Mouse (Mus musculus) ES-Bruce4 (cell line): ENCODE results near the gene Arl13b. TPM values are rescaled to one million over a fixed set of nuclear protein-coding genes. Genes with fewer than 3 reads are reported as not detected.

Experiments used
- H3K27ac ChIP-seq: 2 replicates; pipeline ENCODE4 v1.5.1; 2012; ENCODE audit warnings: low read length, inconsistent platforms; ENCODE audit not compliant: insufficient read depth
- H3K27me3 ChIP-seq: 2 replicates; pipeline ENCODE4 v1.6.1; 2012; ENCODE audit warnings: mild to moderate bottlenecking, low read length, inconsistent platforms; ENCODE audit not compliant: control insufficient read depth, poor library complexity, insufficient read depth, severe bottlenecking
- H3K36me3 ChIP-seq: 2 replicates; pipeline ENCODE4 v1.6.1; 2012; ENCODE audit warnings: inconsistent platforms, mild to moderate bottlenecking, low read length, moderate library complexity; ENCODE audit not compliant: control insufficient read depth, poor library complexity, insufficient read depth, severe bottlenecking
- H3K4me1 ChIP-seq: one replicate; pipeline ENCODE4 v1.8.1; 2011; ENCODE audit warnings: low read length; ENCODE audit not compliant: control insufficient read depth, insufficient read depth
- H3K4me3 ChIP-seq: 2 replicates; pipeline ENCODE4 v1.5.1; 2011; ENCODE audit warnings: low read depth, mild to moderate bottlenecking, low read length
- H3K9ac ChIP-seq: 2 replicates; pipeline ENCODE4 v1.6.1; 2012; ENCODE audit warnings: low read depth, mild to moderate bottlenecking, inconsistent platforms; ENCODE audit not compliant: poor library complexity, severe bottlenecking
- H3K9me3 ChIP-seq: replicated peaks from 2 replicates; pipeline ENCODE4 v1.6.1; 2012; ENCODE audit warnings: mild to moderate bottlenecking, low read length, inconsistent platforms; ENCODE audit not compliant: control insufficient read depth, poor library complexity, insufficient read depth, severe bottlenecking
- CTCF ChIP-seq: IDR thresholded peaks from one replicate; pipeline ENCODE4 v1.8.1; 2011; ENCODE audit warnings: low read depth, low read length
- EP300 ChIP-seq: IDR thresholded peaks from 2 replicates; pipeline ENCODE4 v1.6.1; 2011; ENCODE audit warnings: low read depth, low read length; ENCODE audit not compliant: insufficient read depth
- POLR2A ChIP-seq: IDR thresholded peaks from one replicate; pipeline ENCODE4 v1.8.1; 2011; ENCODE audit warnings: low read length; ENCODE audit not compliant: insufficient read depth
- polyA plus RNA-seq: library from polyadenylated mRNA; stranded (reverse); fragments of >200 nt; gene quantifications from 2 replicates; pipeline ENCODE4 v1.2.4, GENCODE M21; 2011; ENCODE audit warnings: low read depth; ENCODE audit not compliant: missing spikeins, insufficient read depth, insufficient read length

Arl13b gene
- polyA plus RNA-seq, 1 experiment = 22.9 TPM

GRCm38 (mm10) chr16:62807249-62807979 lies 39.4 kb downstream of the Arl13b start:
- Histone ChIP-seq H3K9me3 (no peaks in the 10 kb centered on the region), H3K36me3 (no peaks in the 10 kb centered on the region; the same call in 1 of the 2 replicates), H3K9ac (no peak overlapping the region), H3K4me1 (no peaks in the 10 kb centered on the region), H3K27ac (no peak overlapping the region), H3K4me3 (no peak overlapping the region), H3K27me3 (no peaks in the 10 kb centered on the region)
- TF ChIP-seq CTCF = no peak

- TF ChIP-seq EP300 (no peak), POLR2A (no peak), CTCF (no peak)
- H3K27me3 ChIP-seq = no peaks in the 10 kb centered on the region
- H3K4me1 ChIP-seq = no peaks in the 10 kb centered on the region
- no peaks in the 10 kb centered on the region for H3K9me3 ChIP-seq
- no peak overlapping the region for H3K9ac ChIP-seq
- H3K36me3 ChIP-seq = peaks cover 3% of the 10 kb centered on the region; the same call in 1 of the 2 replicates
- no peak overlapping the region for H3K4me3 ChIP-seq
- no peak overlapping the region for H3K27ac ChIP-seq
Measured at GRCm38 (mm10) chr16:62804621-62805020, 42.2 kb downstream of the Arl13b start.

GRCm38 (mm10) chr16:62799839-62800238 lies 47.0 kb downstream of the Arl13b start:
- TF ChIP-seq EP300 (no peak), CTCF (no peak), POLR2A (no peak)
- Histone ChIP-seq H3K4me3 (no peak overlapping the region), H3K27me3 (no peaks in the 10 kb centered on the region), H3K9ac (no peak overlapping the region), H3K27ac (no peak overlapping the region), H3K4me1 (no peaks in the 10 kb centered on the region), H3K36me3 (peaks cover 3% of the 10 kb centered on the region; the same call in 1 of the 2 replicates), H3K9me3 (no peaks in the 10 kb centered on the region)

- Histone ChIP-seq H3K9ac (no peak overlapping the region), H3K9me3 (no peaks in the 10 kb centered on the region), H3K27me3 (no peaks in the 10 kb centered on the region), H3K27ac (no peak overlapping the region), H3K4me3 (no peak overlapping the region), H3K4me1 (no peaks in the 10 kb centered on the region), H3K36me3 (peaks cover 3% of the 10 kb centered on the region; the same call in 1 of the 2 replicates)
- no peak for TF ChIP-seq CTCF
- no peak for TF ChIP-seq POLR2A
- TF ChIP-seq EP300 = no peak
Measured at GRCm38 (mm10) chr16:62799426-62799825, 47.4 kb downstream of the Arl13b start.

GRCm38 (mm10) chr16:62798808-62799207 lies 48.0 kb downstream of the Arl13b start:
- Histone ChIP-seq H3K27me3 (no peaks in the 10 kb centered on the region), H3K27ac (no peak overlapping the region)
- TF ChIP-seq EP300 (no peak), CTCF (no peak)

GRCm38 (mm10) chr16:62796608-62797007 lies 50.2 kb downstream of the Arl13b start:
- H3K27me3 ChIP-seq = no peaks in the 10 kb centered on the region
- H3K9me3 ChIP-seq = no peaks in the 10 kb centered on the region
- H3K36me3 ChIP-seq = 0 out of 2 replicates have a peak, but pooled peaks cover under 1% of the 10 kb centered on the region
- TF ChIP-seq POLR2A = no peak
- TF ChIP-seq EP300 = no peak
- TF ChIP-seq CTCF = no peak
- no peak overlapping the region for H3K9ac ChIP-seq
- no peak overlapping the region for H3K27ac ChIP-seq
- H3K4me3 ChIP-seq = no peak overlapping the region
- H3K4me1 ChIP-seq = no peaks in the 10 kb centered on the region

More at GRCm38 (mm10) chr16:62798808-62799207, 48.0 kb downstream of the Arl13b start:
- no peak overlapping the region for H3K4me3 ChIP-seq
- no peak overlapping the region for H3K9ac ChIP-seq
- H3K9me3 ChIP-seq = no peaks in the 10 kb centered on the region
- H3K4me1 ChIP-seq = no peaks in the 10 kb centered on the region
- peaks cover 3% of the 10 kb centered on the region; the same call in 1 of the 2 replicates for H3K36me3 ChIP-seq
